Mouse (Mus musculus): ENCODE results near the gene Kif1c.

GRCm38 (mm10) chr11:70702781-70703180 lies 2.4 kb downstream of the Kif1c start:
- TF ChIP-seq CTCF (IDR thresholded peaks at IDR 0.05; ENCODE audit: control insufficient read depth, insufficient read depth, low read length) (no peak), POLR2A (IDR thresholded peaks at IDR 0.05; ENCODE audit: borderline replicate concordance, control insufficient read depth, low read depth, low read length) (no peak)
